Mouse (Mus musculus) urinary bladder, adult 2 months (tissue): ENCODE results near the gene Fam129c. TPM values are rescaled to one million over a fixed set of nuclear protein-coding genes. Genes with fewer than 3 reads are reported as not detected.

ENCODE experiments used
- DNase-seq: peaks from one replicate; pipeline ENCODE4 v3.0.0; 2022; ENCODE audit warnings: low spot score
- polyA plus RNA-seq: library from polyadenylated mRNA; depleted of rRNA; stranded (reverse); fragments of >200 nt; gene quantifications from 2 replicates; pipeline ENCODE4 v1.2.3, GENCODE M21; 2012

Gene Fam129c
- polyA plus RNA-seq, 1 experiment: 3.7 TPM

- DNase-seq: no peak
These were observed 23.0 kb upstream of the Fam129c start for GRCm38 (mm10) chr8:71574426-71574825.

GRCm38 (mm10) chr8:71575020-71575419 lies 22.4 kb upstream of the Fam129c start:
- no peak for DNase-seq

GRCm38 (mm10) chr8:71577856-71578387 lies 19.5 kb upstream of the Fam129c start:
- DNase-seq: no peak

- DNase-seq: no peak
These were observed 18.4 kb upstream of the Fam129c start for GRCm38 (mm10) chr8:71579009-71579408.

GRCm38 (mm10) chr8:71579476-71579875 lies 18.0 kb upstream of the Fam129c start:
- no peak for DNase-seq

GRCm38 (mm10) chr8:71580201-71580600 lies 17.2 kb upstream of the Fam129c start:
- no peak for DNase-seq

- peak; percentile 24 for DNase-seq
These were observed 10.6 kb upstream of the Fam129c start for GRCm38 (mm10) chr8:71586891-71587290.

GRCm38 (mm10) chr8:71588762-71589161 lies 8.7 kb upstream of the Fam129c start:
- no peak for DNase-seq

GRCm38 (mm10) chr8:71591017-71591416 lies 6.4 kb upstream of the Fam129c start:
- DNase-seq: no peak

- DNase-seq: peak; percentile 97
These were observed 5.7 kb upstream of the Fam129c start, which contains the start of gene Pgls for GRCm38 (mm10) chr8:71591471-71592373. Pgls (plus strand) TSS chr8:71592176.

GRCm38 (mm10) chr8:71592374-71593170 lies 4.9 kb upstream of the Fam129c start:
- DNase-seq: no peak

- DNase-seq: peak; percentile 21
These were observed 3.7 kb upstream of the Fam129c start for GRCm38 (mm10) chr8:71593556-71594323.

GRCm38 (mm10) chr8:71594324-71594722 lies 3.1 kb upstream of the Fam129c start:
- DNase-seq: no peak

GRCm38 (mm10) chr8:71595862-71596261 lies 1.6 kb upstream of the Fam129c start:
- peak; percentile 84 for DNase-seq

- DNase-seq: no peak
These were observed 1.1 kb upstream of the Fam129c start for GRCm38 (mm10) chr8:71596384-71596783.

GRCm38 (mm10) chr8:71596798-71597197 lies 650 bp upstream of the Fam129c start:
- DNase-seq: no peak

GRCm38 (mm10) chr8:71598375-71598774 lies 927 bp downstream of the Fam129c start:
- no peak for DNase-seq

- no peak for DNase-seq
These were observed 1.4 kb downstream of the Fam129c start for GRCm38 (mm10) chr8:71598841-71599240.

GRCm38 (mm10) chr8:71601939-71602665 lies 4.7 kb downstream of the Fam129c start:
- DNase-seq: no peak

- DNase-seq: peak; percentile 55
These were observed 5.4 kb downstream of the Fam129c start for GRCm38 (mm10) chr8:71602666-71603334.
